Mouse (Mus musculus): ENCODE measurements around the gene Pex11a.
A peak's percentile ranks its signal among the peaks of the same experiment; 100 is the strongest.

The Pex11a gene

DNA sequence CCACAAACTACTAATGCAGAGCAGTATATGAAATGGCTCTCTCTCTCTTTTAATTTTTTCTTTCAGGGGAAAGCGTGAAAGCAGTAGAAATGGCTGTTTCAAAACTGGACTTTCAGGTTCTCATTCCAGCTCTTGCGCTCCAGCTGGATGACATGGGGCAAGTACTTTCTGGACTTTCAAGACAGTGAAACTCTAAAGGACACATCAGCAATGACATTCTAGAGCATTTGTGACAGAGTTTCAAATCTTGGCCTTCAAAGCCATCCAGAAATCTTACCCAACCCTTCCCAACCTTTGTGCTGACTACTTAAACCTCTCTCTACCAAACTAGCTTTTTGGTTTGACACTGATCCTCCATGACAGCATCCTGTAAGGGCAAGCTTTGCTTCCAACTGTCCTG, 4.0 kb downstream of the Pex11a start:
- DNase-seq (ENCODE audit: low read depth, low spot score), result no peak

DNA sequence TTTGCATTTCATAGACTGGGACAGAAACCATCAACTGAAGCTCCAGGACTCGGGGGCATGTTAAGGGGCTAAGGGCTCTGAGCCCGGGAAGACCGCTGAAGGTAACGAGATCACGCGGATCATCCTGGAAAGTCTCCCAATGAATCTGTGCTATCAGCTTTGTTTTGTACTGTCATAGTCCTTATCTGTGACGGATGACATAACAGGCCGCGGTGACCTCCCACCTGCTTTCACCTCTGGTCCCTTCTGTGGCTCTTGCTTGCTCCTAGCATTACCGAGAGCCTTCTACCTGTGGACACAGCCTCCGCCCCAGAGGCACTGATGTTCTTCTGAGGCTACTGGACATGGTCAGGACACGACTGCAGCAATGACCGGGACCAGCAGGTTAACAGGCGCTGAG, 6.4 kb downstream of the Pex11a start:
- DNase-seq (ENCODE audit: low read depth, low spot score), result no peak

GRCm38 (mm10) chr7:79734563-79734962, 8.4 kb downstream of the Pex11a start:
- no peak for DNase-seq (ENCODE audit: low read depth, low spot score)

- no peak for DNase-seq (ENCODE audit: low read depth, low spot score)
Observed at GRCm38 (mm10) chr7:79732622-79733021, 10.3 kb downstream of the Pex11a start, which contains the start of gene Plin1. Gene Plin1 (minus strand): TSS chr7:79732903.

- DNase-seq (ENCODE audit: low read depth, low spot score), result no peak
Observed at GRCm38 (mm10) chr7:79731438-79731837, 11.5 kb downstream of the Pex11a start.

- DNase-seq (ENCODE audit: low read depth, low spot score), result peak; percentile 80
Observed at GRCm38 (mm10) chr7:79729743-79730370, 13.1 kb downstream of the Pex11a start.

- DNase-seq (ENCODE audit: low read depth, low spot score), result peak; percentile 91
Observed at GRCm38 (mm10) chr7:79729169-79729568, 13.8 kb downstream of the Pex11a start.

GRCm38 (mm10) chr7:79728219-79728618, 14.7 kb downstream of the Pex11a start:
- peak; percentile 91 for DNase-seq (ENCODE audit: low read depth, low spot score)

- DNase-seq (ENCODE audit: low read depth, low spot score), result peak; percentile 82
Observed at GRCm38 (mm10) chr7:79727091-79727490, 15.8 kb downstream of the Pex11a start.

DNA sequence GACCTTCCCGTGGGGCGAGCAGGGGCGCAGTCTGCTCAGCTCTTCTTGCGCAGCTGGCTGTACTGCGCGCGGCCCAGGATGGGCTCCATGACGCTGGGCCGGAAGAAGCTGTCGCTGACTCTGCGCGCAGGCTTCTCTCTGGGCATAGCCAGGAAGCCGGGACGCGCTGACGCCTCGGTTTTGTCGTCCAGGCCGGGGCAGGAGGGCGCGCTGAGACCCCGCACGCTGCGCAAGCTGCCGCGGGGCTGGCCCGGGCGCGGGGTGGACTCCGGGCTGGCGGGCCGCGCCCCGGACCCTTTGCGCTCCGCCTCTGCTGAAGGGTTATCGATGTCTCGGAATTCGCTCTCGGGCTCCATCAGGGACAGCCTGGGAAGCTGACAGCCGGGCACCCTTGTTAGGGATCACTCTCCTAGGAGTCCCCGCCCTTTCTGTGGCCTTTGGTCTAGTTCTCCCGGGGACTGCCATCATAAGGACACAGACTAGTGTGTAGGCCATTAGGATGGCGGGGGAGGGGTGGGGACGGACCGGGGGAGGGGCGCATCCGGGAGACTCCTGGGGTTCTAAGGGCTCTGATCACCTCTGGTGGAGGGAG, 21.4 kb downstream of the Pex11a start:
- DNase-seq (ENCODE audit: low read depth, low spot score), result peak; percentile 69

GRCm38 (mm10) chr7:79715187-79715981, 27.5 kb downstream of the Pex11a start, which contains the start of gene Kif7:
Gene Kif7 (minus strand): TSS chr7:79715720.
- peak; percentile 94 for DNase-seq (ENCODE audit: low read depth, low spot score)

- DNase-seq (ENCODE audit: low read depth, low spot score), result no peak
Observed at GRCm38 (mm10) chr7:79710831-79711230, 32.1 kb downstream of the Pex11a start.

- peak; percentile 92 for DNase-seq (ENCODE audit: low read depth, low spot score)
Observed at GRCm38 (mm10) chr7:79710130-79710607, 32.8 kb downstream of the Pex11a start.

GRCm38 (mm10) chr7:79705210-79705609, 37.7 kb downstream of the Pex11a start:
- no peak for DNase-seq (ENCODE audit: low read depth, low spot score)

DNA sequence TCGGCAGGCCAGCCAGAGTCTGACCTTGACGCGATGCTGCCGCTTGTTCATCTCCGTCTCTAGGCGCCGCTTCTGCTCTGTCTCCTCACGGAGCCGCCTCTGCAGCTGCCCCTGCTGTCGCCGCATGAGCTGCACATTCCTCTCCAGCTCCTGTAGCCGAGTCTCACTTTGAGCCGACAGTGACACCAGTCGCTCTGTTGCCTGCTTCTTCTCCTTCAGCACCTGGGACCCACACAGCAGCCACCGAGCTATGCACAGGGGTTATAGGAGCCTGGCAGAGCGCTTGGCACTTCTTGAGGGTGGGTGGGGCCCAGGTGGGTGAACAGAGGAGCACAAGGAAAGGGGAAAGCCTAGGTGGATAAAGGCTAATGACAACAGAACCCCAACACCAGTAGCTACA, 40.2 kb downstream of the Pex11a start:
- no peak for DNase-seq (ENCODE audit: low read depth, low spot score)

GRCm38 (mm10) chr7:79696495-79696894, 46.4 kb downstream of the Pex11a start:
- DNase-seq (ENCODE audit: low read depth, low spot score), result no peak
